Mouse (Mus musculus) T-helper 2 cell (primary cell): ENCODE measurements around the gene Kctd17.

Source experiments
- in situ Hi-C: fragments of 300-600 bp; cut with MboI, MseI; formaldehyde crosslinking; loops from one replicate; pipeline ENCODE4 v1.15.1; 2025; ENCODE audit warnings: high pct_unique_total_duplicates

Kctd17 gene

DNA sequence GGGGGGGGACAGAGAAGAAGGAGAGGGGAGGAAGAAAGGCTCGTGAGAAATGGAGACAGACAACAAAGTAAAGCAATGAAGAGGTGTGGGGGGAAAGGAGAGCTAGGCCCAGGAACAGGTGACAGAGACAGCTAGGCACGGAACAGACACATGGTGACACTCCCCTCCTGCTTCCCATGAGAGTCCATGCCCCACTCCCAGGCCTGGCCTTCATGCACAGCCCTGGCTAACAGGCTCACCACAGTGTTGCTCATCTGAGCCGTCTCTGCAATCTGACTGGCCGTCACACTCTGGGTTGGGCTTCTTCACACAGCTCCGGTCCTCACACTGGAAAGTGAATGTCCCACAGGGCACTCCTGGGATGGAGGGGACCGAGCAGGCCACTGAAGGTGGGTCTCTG lies 15.5 kb downstream of the Kctd17 start:
- in situ Hi-C loops: no loop called here

DNA sequence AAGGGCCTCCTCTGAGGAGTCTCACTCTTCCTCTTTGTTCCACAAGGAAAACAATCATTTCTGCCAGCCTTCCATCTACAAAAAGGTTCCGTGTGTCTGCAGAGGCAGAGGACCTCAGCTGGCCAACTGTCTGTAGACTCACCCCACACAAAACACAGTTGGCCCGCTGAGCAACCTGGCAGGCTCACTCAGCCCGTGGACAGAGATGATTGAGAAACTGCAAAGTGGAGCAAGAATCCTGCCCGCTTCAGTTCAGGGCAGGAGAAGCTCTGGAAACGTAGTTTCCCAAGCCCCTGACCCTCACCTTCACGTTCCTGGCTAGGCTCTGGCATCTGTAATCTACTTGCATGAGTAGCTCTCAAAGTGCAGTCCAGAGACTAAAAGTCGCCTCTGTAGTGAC lies 18.8 kb downstream of the Kctd17 start:
- in situ Hi-C loops: loop anchor here (5.0 kb wide), 1 partner anchor 85 kb away; the partner anchor contains the start of gene C1qtnf6

DNA sequence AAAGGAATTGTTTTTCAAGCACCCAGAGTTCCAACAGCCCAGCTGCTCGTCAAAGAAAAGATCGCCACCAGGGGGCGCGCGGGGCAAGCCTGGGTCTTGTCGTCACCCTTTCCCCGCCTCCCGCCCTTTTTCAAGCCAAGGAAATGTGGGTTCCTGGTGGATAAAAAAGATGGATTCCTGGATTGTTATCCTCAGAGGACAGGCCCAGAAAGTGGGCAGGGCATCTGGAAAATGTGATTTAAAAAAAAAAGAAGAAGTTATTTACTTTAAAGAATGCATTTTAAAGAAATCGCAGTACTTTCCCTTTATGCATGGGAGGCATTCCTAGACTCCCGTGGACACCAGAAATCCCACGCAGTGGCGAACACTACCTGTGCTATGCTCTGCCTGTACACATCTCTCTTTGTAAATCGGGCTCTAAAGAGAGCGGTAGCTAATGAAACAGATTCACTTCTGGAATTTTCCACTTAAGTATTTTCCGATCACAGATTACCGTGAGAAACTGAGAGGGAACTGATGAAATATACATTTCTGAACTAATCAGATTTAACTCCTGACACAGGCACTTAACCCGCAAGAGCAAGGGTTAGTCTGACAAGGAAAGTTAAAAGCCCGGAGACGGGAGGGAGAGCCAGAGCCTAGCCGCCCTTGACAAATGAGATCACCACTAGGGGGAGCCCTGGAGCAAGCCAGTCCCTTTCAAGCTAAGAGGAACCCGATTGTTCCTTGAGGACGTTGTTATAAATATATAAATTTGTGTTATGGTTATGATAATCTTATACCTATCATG lies 19.6 kb downstream of the Kctd17 start:
- in situ Hi-C loops: loop anchor here (5.0 kb wide), 1 partner anchor 84 kb away; the partner anchor contains the start of gene C1qtnf6

DNA sequence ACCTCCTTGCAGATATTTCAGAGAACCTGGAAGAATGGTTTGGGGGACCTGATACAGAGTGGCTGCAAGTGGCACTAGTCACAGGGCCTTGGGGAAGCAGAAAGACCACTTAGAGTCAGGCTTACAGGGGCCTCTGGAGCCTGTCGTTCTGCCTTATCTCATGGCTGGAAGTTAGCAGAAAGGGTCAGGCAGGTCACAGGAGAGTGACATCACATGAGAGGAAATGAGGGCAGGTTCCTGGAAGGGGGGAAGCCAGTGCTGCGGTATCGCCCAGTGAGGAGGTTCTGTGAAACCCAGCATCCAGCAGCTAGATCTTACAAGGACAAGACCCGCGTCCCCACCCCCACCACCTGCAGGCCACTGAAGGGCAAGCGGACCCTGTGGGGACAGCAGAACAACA lies 20.8 kb downstream of the Kctd17 start:
- in situ Hi-C loops: loop anchor here (5.0 kb wide), 1 partner anchor 83 kb away; the partner anchor contains the start of gene C1qtnf6

DNA sequence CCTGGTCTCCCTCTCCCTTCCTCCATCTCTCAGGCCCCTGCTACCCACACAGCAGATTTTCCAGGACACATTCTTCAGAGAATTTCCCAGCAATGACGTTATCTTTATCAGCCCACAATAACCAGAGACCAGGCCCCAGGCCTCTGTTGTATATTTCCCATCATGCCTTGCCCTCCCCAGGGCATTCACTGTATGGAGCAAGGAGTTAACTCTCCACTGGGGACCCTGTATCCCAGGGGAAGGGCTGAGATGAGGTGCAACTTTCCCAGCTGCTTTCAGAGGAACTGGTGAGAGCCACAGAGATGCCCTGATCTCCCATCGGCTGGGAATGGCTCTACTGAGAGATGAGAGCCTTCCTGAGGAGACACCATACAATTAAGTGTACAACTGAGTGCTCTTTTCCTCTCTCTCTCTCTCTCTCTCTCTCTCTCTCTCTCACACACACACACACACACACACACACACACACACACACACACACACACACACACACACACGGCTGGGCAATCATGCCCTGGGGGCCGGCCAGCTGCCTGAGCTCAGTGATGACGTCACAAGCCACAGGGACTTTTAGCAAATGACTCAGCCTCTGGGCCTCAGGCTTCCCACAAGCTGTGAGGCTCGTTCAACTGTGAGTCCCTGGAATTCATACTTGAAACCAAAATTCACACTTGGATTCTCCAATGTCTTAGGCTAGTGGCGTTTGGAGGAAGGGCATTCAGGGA lies 21.5 kb downstream of the Kctd17 start:
- in situ Hi-C loops: loop anchor here (5.0 kb wide), 2 partner anchors 42 to 82 kb away; partner anchors contain the start of gene C1qtnf6

DNA sequence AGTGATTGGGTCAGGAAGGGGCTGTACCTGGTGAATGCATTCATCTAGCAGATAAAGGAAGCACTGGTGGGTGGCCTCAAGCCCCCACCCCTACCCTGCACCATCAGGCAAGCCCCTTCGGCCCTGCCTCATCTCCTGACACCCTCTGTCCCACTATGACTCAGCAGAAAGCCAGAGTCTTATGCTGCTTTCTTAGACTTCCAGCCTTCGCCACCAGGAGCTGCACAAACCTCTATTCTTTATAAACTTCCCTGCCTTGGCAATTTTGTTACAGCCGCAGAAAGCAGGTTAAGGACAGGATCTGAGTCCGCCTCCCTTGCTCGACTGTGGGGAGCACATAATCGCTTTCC lies 22.0 kb downstream of the Kctd17 start:
- in situ Hi-C loops: loop anchor here (5.0 kb wide), 1 partner anchor 42 kb away; no protein-coding TSS in a partner anchor

DNA sequence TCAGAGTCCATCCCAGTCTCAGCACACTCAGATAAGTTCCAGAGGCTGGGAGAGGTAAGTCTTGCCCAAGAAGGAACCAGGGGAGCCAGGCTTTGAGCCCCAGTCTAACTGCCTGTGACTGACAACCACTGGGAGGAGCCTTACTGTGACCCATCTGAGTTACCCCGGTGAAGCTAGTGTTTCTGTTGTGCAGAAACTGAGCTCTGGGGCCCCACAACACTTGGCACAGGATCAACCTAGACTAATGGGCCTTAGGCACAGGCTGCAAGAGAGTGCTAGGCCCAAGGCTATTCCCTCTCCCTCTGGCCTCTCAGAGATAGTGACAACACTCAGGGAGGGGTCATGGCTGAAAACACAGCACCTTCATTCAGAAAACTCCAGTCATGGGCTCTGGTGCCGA lies 22.8 kb downstream of the Kctd17 start:
- in situ Hi-C loops: loop anchor here (5.0 kb wide), 1 partner anchor 41 kb away; no protein-coding TSS in a partner anchor

DNA sequence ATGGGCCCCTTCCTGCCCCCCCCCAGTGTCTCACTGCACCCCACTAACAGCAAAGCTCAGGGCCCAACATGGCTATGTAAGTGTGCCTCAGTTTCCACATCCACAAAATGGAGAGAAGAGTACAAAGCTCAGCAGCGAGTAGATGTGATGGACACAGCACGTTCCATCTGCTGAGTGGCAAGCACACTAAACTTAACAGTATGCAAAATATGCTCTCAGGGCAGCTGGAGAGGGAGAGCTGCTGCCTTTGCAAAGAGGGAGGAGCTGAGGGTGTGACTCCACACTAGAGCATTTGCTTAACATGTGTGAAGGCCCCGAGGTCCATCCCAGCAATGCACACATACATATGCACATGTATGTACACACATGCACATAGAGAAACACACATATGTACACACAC lies 24.6 kb downstream of the Kctd17 start:
- in situ Hi-C loops: loop anchor here (5.0 kb wide), 1 partner anchor 39 kb away; no protein-coding TSS in a partner anchor

DNA sequence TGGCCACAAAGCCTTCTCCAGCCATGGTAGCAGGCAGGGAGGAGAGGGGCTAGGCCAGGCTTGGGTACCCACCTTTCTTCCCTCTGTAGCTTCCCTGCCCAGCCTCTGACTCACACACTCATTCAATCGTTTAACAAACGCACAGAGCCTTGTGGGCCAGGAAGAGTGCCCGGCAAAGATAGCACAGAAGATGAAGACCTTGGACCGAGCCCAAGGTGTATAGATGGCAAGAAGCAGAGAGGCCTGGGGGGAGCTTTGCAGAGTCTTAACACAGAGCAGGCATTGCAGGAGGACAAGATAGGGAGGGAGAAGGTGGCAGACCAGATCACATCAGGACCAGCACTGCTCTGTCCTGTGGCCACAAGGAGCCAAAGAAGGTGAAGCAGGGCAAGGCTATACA lies 26.8 kb downstream of the Kctd17 start:
- in situ Hi-C loops: no loop called here

DNA sequence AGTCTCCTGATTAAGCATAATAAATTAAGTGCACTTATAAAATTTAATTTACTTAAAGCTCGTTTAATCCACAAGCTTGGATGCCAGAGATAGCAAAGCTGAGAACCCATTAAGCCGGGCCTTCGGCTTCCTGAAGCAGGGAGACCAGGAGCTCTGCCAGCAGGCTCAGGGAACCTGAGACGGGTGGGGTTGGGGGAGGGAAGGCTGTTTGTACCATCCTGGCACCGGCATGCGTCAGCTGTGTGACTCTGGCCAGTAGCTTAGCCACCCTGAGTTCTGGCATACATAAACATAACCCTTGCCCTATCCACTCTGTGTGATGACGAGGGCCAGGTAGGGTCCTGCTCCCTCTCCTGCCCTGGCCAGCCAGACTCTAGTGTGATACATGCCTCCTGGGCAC lies 27.7 kb downstream of the Kctd17 start:
- in situ Hi-C loops: no loop called here

DNA sequence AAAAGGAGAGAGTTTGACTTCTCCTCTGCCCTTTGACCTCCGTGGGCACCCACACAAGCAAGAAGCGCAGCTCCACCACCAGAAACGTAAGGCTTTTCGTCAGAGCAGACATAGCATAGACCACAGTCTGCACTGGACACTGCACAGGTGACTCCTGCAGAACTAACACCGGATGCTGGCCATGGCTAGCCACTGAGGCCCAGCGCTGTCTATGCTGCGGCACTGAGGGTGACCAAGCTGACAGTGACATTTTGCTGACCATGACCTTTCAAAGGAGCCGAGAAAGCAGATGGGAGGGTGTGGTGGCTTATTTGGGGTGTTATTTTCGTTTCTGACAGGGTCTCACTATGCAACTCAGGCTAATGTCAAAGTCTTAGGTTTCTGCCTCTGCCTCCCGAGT lies 28.8 kb downstream of the Kctd17 start:
- in situ Hi-C loops: no loop called here

DNA sequence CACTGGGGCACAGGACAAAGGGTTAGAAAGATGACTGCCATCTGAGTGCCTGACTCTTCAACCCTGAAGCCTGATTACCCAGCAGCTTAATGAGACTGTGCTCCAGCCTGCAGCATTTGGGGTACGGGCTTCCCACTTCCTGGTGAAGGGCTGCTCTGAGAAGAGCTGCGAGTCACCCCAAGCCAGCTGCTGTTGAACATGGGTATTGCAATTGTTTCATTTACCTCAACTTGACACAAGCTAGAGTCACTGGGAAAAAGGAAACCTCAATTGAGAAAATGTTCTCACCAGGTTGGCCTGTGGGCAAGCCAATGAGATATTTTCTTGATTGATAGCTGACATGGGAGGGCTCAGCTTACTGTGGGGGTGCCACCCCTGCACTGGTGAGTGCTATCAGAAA lies 34.6 kb downstream of the Kctd17 start:
- in situ Hi-C loops: no loop called here

DNA sequence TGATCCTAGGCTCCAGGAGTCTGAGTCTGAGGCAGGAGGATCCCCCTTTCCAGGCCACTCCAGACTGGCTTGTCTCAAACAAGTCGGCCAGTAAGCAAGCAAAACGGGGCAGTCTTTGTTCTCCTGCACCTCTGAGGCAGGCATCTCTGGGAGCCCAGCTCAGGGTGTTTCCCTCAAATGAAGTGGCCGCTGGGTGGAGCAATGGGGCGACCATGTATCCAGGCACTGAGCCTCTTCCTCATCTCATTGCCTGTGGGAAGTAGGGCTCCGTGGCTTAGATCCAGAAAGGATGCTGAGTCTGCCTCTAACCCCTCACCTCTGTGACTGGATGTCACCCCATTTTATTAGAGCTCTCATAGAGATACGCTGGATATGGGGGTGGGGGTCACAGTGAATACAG lies 38.4 kb downstream of the Kctd17 start:
- in situ Hi-C loops: no loop called here

DNA sequence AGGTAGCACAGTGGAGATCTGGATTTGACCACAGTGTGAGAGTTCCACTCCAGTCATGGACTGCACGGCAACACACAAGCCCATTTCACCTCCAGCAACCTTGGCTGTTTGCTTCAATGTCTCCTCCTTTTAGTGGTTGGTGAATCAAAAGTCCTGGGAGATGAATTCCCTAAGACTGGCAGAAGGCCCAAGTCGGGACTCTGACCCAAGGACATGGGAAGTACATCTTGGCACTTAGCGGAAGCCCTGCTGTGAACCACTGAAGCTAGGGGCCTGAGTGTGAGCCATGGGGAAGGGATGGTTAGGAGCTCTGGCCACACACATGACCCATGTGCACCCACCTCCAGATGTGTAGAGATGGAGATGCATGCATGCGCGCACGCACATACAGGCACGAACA lies 39.2 kb downstream of the Kctd17 start:
- in situ Hi-C loops: no loop called here

DNA sequence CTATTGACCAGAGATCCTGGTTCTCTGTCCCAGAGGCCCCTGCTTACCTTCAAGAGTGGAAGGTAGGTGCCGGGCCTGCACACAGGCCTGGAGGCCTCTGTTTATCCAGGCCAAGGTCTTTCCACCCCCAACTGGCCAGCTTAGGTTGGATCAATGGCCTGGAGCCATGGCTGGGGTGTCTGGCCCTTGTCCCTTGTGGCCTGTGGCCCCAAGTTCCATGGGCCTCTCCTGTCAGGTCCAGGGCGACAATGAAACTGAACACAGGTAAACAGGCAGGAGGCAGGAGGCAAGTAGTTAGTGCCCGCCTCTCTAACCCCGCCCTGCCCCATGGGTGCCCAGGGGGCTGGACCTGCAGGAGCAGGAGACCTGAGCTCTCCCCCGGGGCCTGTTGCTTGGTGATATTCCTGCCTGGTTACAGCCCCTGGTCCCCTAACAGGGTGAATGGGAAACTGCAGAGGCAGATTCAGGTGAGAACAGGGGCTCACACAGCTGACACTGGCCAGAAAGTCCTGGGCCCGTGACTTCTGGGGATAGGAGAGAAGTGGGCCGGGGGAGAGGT lies 40.1 kb downstream of the Kctd17 start, which contains the start of gene Tmprss6:
Gene Tmprss6, minus strand, starts transcription at position 256 of the 559 bp plus-strand sequence.
- in situ Hi-C loops: no loop called here

DNA sequence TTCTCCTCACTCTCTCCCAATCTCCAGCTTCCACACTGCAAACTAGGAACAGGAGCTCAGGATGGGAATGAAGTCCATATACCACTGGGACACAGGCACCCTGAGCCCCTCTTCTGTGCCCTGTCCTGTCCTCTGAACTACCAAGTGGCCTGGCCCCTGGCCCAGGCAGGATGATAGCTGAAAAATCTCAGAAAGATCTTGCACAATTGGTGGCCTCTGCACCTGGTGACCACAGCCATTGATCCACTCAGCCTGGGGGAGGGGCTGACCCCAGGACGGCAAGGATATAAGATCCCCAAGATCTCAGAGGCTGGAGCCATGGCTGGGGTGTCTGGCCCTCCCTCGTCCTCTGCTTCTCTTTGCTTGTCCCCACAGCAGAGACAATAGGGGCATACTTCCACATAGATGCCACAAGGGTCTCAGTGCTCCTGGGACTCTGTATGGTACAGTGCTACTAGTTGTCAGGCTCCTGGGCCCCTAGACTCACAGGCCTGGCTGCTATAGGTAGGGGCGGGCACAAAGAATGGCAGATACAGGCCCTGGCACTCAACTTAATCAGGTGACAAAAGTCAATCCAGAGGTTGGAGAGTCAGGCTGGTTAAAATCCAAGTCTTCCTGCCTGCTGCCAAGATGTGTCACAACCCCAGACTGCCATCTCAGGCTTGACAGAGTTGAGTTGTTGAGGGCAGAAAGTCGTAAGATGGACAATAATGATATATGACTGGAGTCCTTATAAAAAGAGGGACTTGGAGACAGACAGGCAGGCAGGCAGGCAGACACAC lies 42.3 kb downstream of the Kctd17 start:
- in situ Hi-C loops: no loop called here

DNA sequence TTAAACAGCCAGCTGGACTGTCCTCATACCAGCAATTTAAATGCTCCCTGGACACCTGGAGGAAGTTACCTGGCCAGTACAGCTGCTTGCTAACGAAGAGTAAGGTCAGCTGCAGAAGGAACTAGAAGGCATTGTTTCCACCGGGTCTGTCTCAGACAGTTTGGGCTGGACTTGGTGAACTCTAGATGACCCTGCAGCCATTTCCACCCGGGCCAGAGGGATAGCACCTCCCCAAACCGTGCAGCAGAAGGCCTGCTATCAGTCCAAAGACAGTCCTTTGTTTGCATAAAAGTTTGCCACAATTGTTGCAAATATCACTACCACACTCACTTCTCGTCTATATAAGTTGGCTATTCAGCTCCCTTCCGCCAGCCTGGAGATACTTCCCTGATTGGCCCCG lies 43.5 kb downstream of the Kctd17 start:
- in situ Hi-C loops: no loop called here

DNA sequence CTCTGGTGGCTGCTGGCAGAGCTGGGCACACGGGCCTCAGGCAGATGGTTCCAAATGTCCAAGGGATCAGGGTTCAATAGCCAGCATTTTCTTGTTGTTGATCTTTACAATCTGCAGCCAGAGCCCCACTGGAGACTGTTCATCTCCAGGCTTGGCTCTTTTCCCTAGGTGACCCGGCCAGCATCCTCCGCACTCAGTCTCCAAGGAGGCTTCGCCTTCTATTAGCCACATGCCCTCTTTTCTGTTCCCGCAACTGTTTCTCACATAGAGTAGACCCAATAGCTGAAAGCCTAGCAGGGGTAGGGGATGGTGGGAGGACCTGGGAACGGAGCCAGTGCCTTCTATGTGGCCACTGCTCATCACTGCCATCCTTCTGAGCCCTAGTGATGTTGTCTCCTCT lies 45.1 kb downstream of the Kctd17 start:
- in situ Hi-C loops: no loop called here

DNA sequence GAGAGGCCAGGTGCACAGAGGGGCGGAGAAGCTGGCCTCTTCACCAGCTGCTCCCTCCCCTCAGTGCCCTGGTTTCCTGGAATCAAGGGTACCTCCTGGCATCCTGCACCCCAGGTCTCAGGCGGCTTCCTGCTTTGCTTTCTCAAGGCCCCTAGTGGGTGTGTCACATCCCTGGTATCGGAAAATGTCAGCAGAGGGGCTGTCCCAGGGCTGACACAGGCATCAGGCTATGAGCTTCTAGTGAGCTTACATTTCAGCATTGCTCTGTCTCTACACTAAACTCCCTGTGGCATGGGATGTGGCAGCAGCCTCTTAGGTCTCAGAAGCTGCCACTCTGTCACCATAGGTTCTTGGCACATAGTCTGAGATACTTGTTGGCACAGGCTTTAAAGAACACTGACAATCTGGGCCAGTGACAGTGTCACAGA lies 47.3 kb downstream of the Kctd17 start:
- in situ Hi-C loops: no loop called here

DNA sequence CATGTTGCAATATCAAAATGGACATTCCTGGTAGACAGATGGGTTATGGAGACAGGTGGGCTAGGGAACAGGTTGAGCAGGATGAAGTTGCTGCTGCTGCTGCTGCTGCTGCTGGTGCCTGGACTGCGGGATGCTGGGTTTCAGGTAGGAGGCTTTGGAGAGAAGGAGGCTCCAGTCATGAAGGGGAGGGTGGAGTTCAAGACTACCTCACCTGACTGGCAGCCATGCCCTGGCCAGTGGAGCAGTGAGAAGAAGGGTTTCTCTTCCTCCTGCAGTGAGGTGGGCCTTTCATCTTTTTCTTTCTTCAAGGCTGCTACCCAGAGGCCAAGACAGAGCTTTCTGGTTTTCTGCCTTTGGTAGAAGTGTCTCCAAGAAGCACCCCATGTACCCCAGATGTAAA lies 48.5 kb downstream of the Kctd17 start:
- in situ Hi-C loops: no loop called here

DNA sequence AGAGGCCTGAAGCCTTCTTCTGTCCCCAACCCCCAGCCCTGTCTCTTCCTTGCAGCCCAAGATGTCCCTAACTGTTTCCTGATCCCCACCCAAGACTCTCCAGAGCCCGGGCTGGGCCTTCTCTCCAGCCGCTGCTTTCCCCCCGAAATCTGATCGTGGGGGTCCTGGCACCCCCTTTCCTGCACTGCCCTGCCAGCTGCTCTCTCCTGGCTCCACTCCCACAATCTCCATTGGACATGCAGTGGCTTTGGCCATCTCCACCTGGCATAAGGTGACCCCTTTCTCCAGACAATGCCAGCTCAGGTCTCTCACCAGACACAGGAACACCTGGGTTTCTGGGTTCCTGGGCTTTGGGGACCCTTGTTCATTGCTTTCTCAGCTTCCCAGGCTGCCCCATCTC lies 49.7 kb downstream of the Kctd17 start:
- in situ Hi-C loops: no loop called here

DNA sequence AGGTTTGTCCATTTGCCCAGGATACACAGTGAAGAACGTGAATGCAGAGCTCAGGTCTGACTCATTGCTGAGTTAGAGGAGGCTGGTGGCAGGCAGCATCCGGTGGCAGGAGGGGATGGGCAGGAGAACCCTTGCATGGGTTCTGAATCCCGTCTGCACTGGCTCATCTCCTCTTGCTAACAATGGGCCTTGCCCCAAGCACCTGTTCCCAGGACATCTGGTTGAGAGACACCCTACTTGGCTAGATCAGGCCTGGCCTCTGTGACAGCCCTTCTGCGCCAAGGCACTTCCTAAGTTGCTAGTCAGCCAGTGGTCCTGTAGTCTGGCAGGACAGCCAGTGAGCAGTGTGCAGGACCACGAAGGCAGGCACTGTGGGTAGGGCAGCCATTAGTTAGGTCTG lies 51.1 kb downstream of the Kctd17 start:
- in situ Hi-C loops: no loop called here
